Mouse (Mus musculus) MEL (cell line): ENCODE data around the gene Stc2. TPM values are rescaled to one million over a fixed set of nuclear protein-coding genes. Genes with fewer than 3 reads are reported as not detected.

Source experiments
- DNase-seq: peaks from one replicate; pipeline ENCODE4 v3.0.0; 2011; ENCODE audit warnings: low read depth, low spot score
- H3K27ac ChIP-seq: 2 replicates; pipeline ENCODE4 v1.5.1; 2012; ENCODE audit warnings: low read depth, mild to moderate bottlenecking, control low read depth, low read length, moderate library complexity; ENCODE audit not compliant: control insufficient read depth
- H3K27me3 ChIP-seq, 2 experiments: fragments of 150-350 bp in 1 of 2; sonication (generic) in 1 of 2; 2 replicates each; pipeline ENCODE4 v1.6.1; 2012; ENCODE audit warnings: low read length in 2 of 2, mild to moderate bottlenecking in 2 of 2, improper control_type of control experiment in 1 of 2, moderate library complexity in 1 of 2; ENCODE audit not compliant: insufficient read depth in 2 of 2, control insufficient read depth in 1 of 2
- H3K36me3 ChIP-seq, 2 experiments: 2 replicates each; pipeline ENCODE4 v1.6.1; 2012 to 2014; ENCODE audit warnings: low read length in 2 of 2, improper control_type of control experiment in 1 of 2, inconsistent platforms in 1 of 2, mild to moderate bottlenecking in 1 of 2; ENCODE audit not compliant: insufficient read depth in 2 of 2, control insufficient read depth in 1 of 2
- H3K4me1 ChIP-seq, 2 experiments: fragments of 150-350 bp in 1 of 2; sonication (generic) in 1 of 2; 2 replicates each; pipeline ENCODE4 v1.6.1; 2012; ENCODE audit warnings: low read length in 2 of 2, improper control_type of control experiment in 1 of 2, mild to moderate bottlenecking in 1 of 2; ENCODE audit not compliant: insufficient read depth in 2 of 2, control insufficient read depth in 1 of 2
- H3K4me3 ChIP-seq, 2 experiments: fragments of 150-350 bp in 1 of 2; sonication (generic) in 1 of 2; 2 replicates each; pipeline ENCODE4 v1.5.1; 2012; ENCODE audit warnings: low read depth in 2 of 2, low read length in 2 of 2, mild to moderate bottlenecking in 2 of 2, moderate library complexity in 2 of 2, control low read depth in 1 of 2, improper control_type of control experiment in 1 of 2; ENCODE audit not compliant: control insufficient read depth in 1 of 2, insufficient read depth in 1 of 2
- H3K79me2 ChIP-seq: 2 replicates; pipeline ENCODE4 v1.6.1; 2012; ENCODE audit warnings: mild to moderate bottlenecking, low read length, moderate library complexity; ENCODE audit not compliant: control insufficient read depth, poor library complexity, insufficient read depth
- H3K9ac ChIP-seq: 2 replicates; pipeline ENCODE4 v1.6.1; 2012; ENCODE audit warnings: low read depth, mild to moderate bottlenecking, control low read depth, low read length, moderate library complexity; ENCODE audit not compliant: control insufficient read depth, poor library complexity, severe bottlenecking
- H3K9me3 ChIP-seq: fragments of 150-350 bp; sonication (generic); replicated peaks from 2 replicates; pipeline ENCODE4 v1.6.1; 2012; ENCODE audit warnings: mild to moderate bottlenecking, low read length, improper control_type of control experiment, moderate library complexity; ENCODE audit not compliant: insufficient read depth
- CTCF ChIP-seq, 3 experiments: IDR thresholded peaks in 2 of 3; conservative IDR thresholded peaks in 1 of 3; 2 replicates each; pipeline ENCODE4 v1.5.1; 2011 to 2012; ENCODE audit warnings: low read length in 3 of 3, low read depth in 2 of 3, mild to moderate bottlenecking in 2 of 3, improper control_type of control experiment in 1 of 3, inconsistent platforms in 1 of 3, mixed read lengths in 1 of 3, moderate library complexity in 1 of 3; ENCODE audit not compliant: control insufficient read depth in 1 of 3, insufficient read depth in 1 of 3, poor library complexity in 1 of 3, severe bottlenecking in 1 of 3
- ELF1 ChIP-seq: IDR thresholded peaks from 2 replicates; pipeline ENCODE4 v1.6.1; 2014; ENCODE audit warnings: low read depth, mild to moderate bottlenecking, inconsistent platforms, low read length, improper control_type of control experiment, moderate library complexity
- EP300 ChIP-seq, 2 experiments: IDR thresholded peaks; 2 replicates each; pipeline ENCODE4 v1.6.1; 2011; ENCODE audit warnings: improper control_type of control experiment in 2 of 2, low read length in 2 of 2, low read depth in 1 of 2, mild to moderate bottlenecking in 1 of 2
- GATA1 ChIP-seq: IDR thresholded peaks from 2 replicates; pipeline ENCODE4 v1.6.1; 2011; ENCODE audit warnings: low read depth, low read length, improper control_type of control experiment
- HCFC1 ChIP-seq: IDR thresholded peaks from 2 replicates; pipeline ENCODE4 v1.6.1; 2012; ENCODE audit warnings: low read depth, mild to moderate bottlenecking, inconsistent platforms, low read length, improper control_type of control experiment, moderate library complexity
- MAFK ChIP-seq: IDR thresholded peaks from 2 replicates; pipeline ENCODE4 v1.6.1; 2011; ENCODE audit warnings: low read depth, mild to moderate bottlenecking, low read length, improper control_type of control experiment, borderline replicate concordance
- MYC ChIP-seq: IDR thresholded peaks from 2 replicates; pipeline ENCODE4 v1.6.1; 2011; ENCODE audit warnings: low read depth, mild to moderate bottlenecking, low read length, improper control_type of control experiment, moderate library complexity
- NELFE ChIP-seq: IDR thresholded peaks from 2 replicates; pipeline ENCODE4 v1.6.1; 2011; ENCODE audit warnings: low read depth, low read length, improper control_type of control experiment
- POLR2AphosphoS5 ChIP-seq: IDR thresholded peaks from 2 replicates; pipeline ENCODE4 v1.6.1; 2012; ENCODE audit warnings: low read depth, borderline replicate concordance, mild to moderate bottlenecking, inconsistent platforms, low read length, moderate library complexity, mixed read lengths
- RAD21 ChIP-seq: IDR thresholded peaks from 2 replicates; pipeline ENCODE4 v1.6.1; 2011; ENCODE audit warnings: mild to moderate bottlenecking, low read depth, low read length, improper control_type of control experiment
- SIN3A ChIP-seq: IDR thresholded peaks from 2 replicates; pipeline ENCODE4 v1.6.1; 2012; ENCODE audit warnings: low read length, improper control_type of control experiment, inconsistent platforms
- SMC3 ChIP-seq: IDR thresholded peaks from 2 replicates; pipeline ENCODE4 v1.6.1; 2011; ENCODE audit warnings: low read depth, low read length, improper control_type of control experiment
- TAL1 ChIP-seq: IDR thresholded peaks from 2 replicates; pipeline ENCODE4 v1.6.1; 2012; ENCODE audit warnings: mild to moderate bottlenecking, inconsistent platforms, low read length, moderate library complexity, mixed read lengths
- TBP ChIP-seq: IDR thresholded peaks from 2 replicates; pipeline ENCODE4 v1.8.0; 2011; ENCODE audit warnings: low read depth, low read length, improper control_type of control experiment
- TCF12 ChIP-seq: IDR thresholded peaks from 2 replicates; pipeline ENCODE4 v1.6.1; 2014; ENCODE audit warnings: low read depth, mild to moderate bottlenecking, inconsistent platforms, low read length, improper control_type of control experiment, moderate library complexity
- UBTF ChIP-seq: IDR thresholded peaks from 2 replicates; pipeline ENCODE4 v1.6.1; 2012; ENCODE audit warnings: low read depth, mild to moderate bottlenecking, inconsistent platforms, low read length, improper control_type of control experiment, moderate library complexity, borderline replicate concordance; ENCODE audit not compliant: insufficient read depth
- ZKSCAN1 ChIP-seq: IDR thresholded peaks from 2 replicates; pipeline ENCODE4 v1.6.1; 2012; ENCODE audit warnings: low read depth, mild to moderate bottlenecking, inconsistent platforms, low read length, improper control_type of control experiment, moderate library complexity
- ZNF384 ChIP-seq: IDR thresholded peaks from 2 replicates; pipeline ENCODE4 v1.6.1; 2012; ENCODE audit warnings: low read depth, mild to moderate bottlenecking, inconsistent platforms, low read length, improper control_type of control experiment
- polyA plus RNA-seq, 2 experiments: library from polyadenylated mRNA; stranded (reverse) in 1 of 2; unstranded in 1 of 2; fragments of >175 nt in 1 of 2; fragments of >200 nt in 1 of 2; gene quantifications; 2 replicates each; pipeline versions ENCODE4 v1.2.1 to v1.2.4; 2012; ENCODE audit warnings: low replicate concordance in 2 of 2, low read depth in 1 of 2; ENCODE audit not compliant: insufficient read length in 2 of 2, insufficient read depth in 1 of 2, missing spikeins in 1 of 2
- total RNA-seq: library from RNA; depleted of rRNA; stranded (reverse); fragments of 300-350 nt; gene quantifications from 2 replicates; pipeline ENCODE4 v1.2.3, GENCODE M21; 2012

Stc2 gene
- total and polyA plus RNA-seq, 3 experiments, result 20.3 to 32.5 TPM; not detected in 1

DNA sequence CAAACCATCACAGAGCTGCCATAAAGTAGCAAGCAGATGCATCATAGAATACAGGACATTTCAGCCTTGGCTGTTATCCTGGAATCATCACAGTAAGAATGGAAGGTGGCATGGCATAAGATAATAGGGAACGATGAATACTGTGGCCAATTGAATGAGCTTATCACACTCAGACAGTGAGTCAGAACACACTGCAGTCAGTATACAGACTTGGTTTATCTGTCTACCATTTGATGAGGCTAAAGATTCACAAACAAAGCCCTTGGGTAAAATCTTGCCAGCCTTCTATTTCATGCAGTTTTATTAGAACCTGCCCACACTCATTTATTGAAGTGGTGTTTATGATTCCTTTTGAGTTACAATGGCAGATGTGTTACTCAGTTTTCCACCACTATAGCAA is 33.2 kb upstream of the Stc2 start (continued):
- no peak for TF ChIP-seq SIN3A
- TF ChIP-seq HCFC1, result no peak
- no peak for TF ChIP-seq RAD21
- no peak for TF ChIP-seq ZKSCAN1
- TF ChIP-seq ZNF384, result no peak
- no peak for TF ChIP-seq MYC
- no peak for TF ChIP-seq MAFK
- TF ChIP-seq NELFE, result no peak
- no peak for TF ChIP-seq CTCF (IDR thresholded peaks at IDR 0.05 in 2 of 3, conservative IDR thresholded peaks at IDR 0.05 in 1 of 3; ENCODE audit: control insufficient read depth in 1 of 3, insufficient read depth in 1 of 3, low read depth in 2 of 3, low read length in 3 of 3, poor library complexity in 1 of 3, severe bottlenecking in 1 of 3)
- no peak for TF ChIP-seq TBP
- TF ChIP-seq UBTF, result no peak
- peak; percentile 77 to 79 for TF ChIP-seq EP300 (IDR thresholded peaks at IDR 0.05; ENCODE audit: low read depth in 1 of 2, low read length in 2 of 2)
- no peak for TF ChIP-seq ELF1
- peak; percentile 80 for TF ChIP-seq GATA1

DNA sequence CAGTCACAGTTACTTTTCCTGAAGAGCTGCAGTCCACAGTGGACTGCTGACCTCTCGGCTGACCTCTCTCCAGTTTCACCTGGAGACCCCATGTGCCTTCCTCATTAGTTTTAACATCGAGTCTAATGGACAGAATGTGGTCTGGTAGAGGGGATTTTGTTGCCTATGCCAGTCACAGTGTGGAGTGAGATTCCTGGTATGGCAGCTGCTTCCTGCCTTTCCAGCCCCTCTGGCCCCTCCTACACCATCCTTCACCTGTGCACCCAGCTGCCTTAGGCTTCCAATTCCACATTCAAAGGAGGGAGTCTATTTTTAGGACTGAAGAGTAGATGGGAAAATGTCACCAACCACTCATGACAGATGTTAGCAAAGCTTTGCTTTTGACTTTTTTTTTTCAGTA is 28.7 kb upstream of the Stc2 start:
- DNase-seq, result no peak
- no peaks in the 10 kb centered on the region for H3K79me2 ChIP-seq
- no peak overlapping the region for H3K27ac ChIP-seq
- no peaks in the 10 kb centered on the region for H3K9me3 ChIP-seq
- H3K36me3 ChIP-seq, result peaks cover 0 to 13% of the 10 kb centered on the region in 2 experiments; a peak in 2 of 4 replicates
- no peaks in the 10 kb centered on the region for H3K27me3 ChIP-seq
- no peak overlapping the region for H3K4me3 ChIP-seq
- H3K9ac ChIP-seq, result no peak overlapping the region
- peaks cover 19 to 23% of the 10 kb centered on the region in 2 experiments for H3K4me1 ChIP-seq
- TF ChIP-seq SMC3 (no peak), ZNF384 (no peak), TCF12 (no peak), TAL1 (no peak), POLR2AphosphoS5 (no peak), MAFK (no peak)
- TF ChIP-seq, all 39 proteins: peak for 0
